Mouse (Mus musculus): Measurements from ENCODE around the gene Abr.

Abr gene

DNA sequence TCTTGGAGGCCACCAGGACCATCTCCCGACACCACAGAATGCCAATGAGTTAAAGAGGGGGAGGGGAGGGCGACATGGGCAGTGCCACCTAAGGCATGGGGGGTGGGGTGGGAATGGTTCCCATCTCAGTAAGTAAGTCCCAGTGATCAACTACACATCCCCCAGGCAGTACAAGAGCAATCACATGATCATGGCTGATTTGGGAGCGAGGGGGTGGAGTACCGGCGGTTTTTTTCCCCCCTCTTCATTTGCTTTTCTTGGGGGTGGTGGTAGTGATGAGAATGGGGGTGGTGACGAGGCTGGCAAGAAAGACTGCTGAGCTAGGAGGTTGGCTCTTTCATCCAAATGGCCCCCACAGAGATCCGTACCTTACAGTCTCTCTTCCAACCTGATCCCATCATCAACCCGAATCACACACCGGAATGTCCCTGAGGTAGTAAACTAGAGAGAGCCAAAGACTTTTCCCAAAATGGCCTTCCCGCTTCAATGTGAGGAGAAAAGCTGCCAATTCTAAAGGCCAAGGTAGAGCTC is 51.8 kb downstream of the Abr start:
- DNase-seq (ENCODE audit: extremely low read depth, low read depth, low spot score) = no peak

DNA sequence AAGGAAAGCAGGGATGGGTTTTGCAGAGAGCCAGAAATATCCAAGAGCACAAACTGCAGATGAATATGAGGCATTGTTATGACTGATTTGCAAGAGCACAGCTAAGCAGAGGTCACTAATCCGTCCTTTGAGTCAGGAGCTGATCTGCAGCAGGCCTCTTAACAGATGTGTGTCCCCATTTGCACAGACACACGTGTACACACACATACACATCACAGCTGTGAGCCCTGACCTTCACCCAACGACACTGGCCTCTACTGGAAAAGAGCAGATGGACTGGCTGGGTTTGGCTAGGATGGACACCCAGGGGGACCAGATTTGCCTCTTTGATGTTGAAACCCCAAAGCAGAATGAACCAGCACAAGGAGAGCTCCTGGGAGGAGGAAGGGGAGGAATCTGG is 52.7 kb downstream of the Abr start:
- DNase-seq (ENCODE audit: extremely low read depth, low read depth, low spot score) = no peak

DNA sequence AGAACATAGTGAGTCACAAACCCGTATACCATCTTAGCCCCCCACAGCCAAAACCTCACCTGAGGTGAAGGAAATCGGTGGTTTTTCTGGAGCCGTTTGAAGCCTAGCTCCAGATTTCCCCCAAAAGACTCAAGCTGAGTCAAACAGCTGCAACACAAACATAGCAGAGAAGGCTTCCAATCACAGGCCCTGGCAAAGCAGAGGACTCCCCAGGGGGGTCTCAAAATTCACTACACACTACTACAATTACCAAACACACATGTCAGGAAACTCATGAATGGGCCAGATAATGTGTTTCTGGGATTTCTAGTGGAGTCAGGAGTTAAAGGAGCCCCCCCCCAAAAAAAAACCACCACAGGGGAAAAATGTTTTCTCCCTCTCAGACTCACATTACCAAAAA is 56.0 kb downstream of the Abr start:
- DNase-seq (ENCODE audit: extremely low read depth, low read depth, low spot score) = no peak

DNA sequence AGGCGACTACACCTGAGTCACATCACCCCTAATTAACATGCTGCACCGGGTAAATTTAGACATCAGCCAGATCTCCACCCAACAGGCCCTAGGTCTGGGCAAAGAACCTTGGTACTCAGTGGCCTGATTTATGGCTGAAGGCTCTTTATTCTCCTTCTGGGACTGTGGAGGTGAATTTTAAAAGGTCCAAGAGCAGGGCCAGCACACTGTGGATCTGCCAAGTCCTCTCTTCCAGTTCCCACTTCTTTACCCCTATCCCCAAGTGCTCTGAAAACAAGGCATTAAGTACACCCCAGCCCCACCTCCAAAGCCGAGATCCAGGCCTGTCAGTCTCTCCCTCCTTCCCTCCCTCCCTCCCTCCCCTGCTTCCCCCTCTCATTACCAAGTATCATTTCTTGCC is 59.5 kb downstream of the Abr start:
- DNase-seq (ENCODE audit: extremely low read depth, low read depth, low spot score) = no peak

DNA sequence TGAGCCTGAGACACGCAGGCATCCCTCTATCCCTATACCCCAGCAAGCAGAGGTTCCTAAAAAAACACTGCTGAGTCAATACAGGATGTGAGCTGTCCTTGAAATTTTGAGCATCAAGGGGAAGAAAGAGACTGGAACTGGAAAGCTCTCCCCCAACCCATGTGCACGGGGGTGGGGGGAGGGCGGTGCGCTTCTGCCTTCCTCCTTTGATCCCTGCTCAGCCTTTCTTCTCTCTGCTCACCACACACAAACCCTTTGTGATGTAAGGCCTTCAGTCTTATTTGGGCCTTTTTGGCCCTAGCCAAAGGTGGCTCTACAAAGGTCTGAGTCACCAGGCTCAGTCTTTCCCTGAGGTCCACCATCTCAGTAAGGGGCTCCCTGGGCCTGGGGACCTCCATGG is 59.9 kb downstream of the Abr start:
- DNase-seq (ENCODE audit: extremely low read depth, low read depth, low spot score) = no peak

DNA sequence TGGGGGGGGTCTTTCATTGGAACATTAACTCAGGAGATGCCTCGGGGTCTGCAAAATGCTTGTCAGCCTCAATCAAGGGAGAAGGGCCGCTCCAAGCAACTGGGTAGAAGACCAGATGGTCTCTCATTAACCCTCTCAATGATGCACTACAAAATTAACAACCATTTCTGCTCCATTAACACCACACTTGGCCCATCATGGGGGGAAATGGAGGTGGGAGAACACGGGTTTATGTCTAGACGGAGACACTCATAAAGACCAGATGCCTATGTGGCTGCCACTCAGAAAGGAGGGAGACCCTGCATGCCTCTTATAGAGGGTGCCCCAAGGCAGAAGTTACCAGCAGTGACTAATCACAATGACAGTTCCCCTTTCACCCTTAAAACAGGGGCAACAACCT is 64.3 kb downstream of the Abr start:
- no peak for DNase-seq (ENCODE audit: extremely low read depth, low read depth, low spot score)

DNA sequence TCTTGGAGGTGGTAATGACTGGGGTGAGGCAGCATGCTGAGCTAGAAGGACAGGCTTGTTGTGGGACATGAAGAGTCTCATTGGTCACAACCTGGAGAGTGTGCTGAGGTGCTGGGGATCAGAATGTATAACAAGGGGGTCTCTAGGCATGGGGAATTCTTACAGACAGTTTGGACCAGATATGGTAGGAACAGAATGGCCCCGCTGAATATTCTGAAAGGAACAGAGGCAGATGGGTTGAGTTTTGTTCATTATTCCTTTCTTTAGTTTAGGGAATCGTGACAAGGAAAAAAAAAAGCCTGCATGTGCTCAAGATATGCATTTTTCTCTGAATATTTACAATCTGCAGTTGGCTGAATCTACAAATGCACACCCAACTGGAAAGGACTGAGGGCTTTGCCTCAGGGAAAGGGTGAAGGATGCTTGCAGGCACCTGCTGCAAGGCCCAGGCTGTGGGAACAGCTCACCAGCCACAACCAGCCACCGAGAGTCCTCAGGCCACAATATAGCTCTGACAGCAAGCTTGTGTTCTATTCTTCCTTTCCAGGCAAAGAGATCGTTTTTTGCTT is 73.9 kb downstream of the Abr start:
- DNase-seq (ENCODE audit: extremely low read depth, low read depth, low spot score) = no peak

DNA sequence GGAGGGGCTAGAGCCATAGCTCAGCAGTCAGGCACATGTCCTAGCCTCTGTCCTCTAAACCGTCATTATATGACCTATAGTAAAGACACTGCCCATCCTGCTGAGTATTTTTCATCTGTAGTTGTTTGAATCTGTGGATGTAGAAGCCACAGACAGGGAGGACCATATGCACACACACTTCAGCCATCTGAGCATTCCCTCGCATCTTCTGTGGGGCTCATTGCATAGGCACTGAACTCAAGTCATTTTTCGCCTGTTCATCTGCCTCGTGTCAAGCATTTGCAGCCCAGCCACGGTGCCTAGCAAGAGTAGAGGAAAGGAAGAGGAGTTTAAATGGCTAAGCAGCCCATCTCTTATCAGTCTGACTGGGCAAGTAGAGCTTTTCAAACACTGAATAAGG is 74.7 kb downstream of the Abr start:
- DNase-seq (ENCODE audit: extremely low read depth, low read depth, low spot score) = no peak

DNA sequence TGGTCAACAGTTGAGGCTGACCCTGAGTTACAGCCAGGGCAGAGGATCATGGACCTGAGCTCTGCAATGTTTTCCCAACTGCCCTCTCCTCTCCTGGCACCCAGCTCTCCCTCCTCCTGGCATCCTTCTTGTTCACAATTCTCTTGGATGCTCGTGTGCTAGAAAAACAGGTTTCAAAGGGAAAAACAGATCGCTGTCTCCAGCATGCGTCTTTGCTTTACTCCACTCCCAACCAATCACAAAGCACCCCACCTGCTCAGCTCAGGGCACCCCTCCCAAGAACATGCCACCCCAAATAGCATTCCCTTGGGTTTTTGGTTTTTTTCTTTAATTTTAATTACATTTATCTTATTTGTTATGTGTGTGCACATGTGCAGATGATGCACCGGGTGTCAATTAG is 75.7 kb downstream of the Abr start:
- no peak for DNase-seq (ENCODE audit: extremely low read depth, low read depth, low spot score)

DNA sequence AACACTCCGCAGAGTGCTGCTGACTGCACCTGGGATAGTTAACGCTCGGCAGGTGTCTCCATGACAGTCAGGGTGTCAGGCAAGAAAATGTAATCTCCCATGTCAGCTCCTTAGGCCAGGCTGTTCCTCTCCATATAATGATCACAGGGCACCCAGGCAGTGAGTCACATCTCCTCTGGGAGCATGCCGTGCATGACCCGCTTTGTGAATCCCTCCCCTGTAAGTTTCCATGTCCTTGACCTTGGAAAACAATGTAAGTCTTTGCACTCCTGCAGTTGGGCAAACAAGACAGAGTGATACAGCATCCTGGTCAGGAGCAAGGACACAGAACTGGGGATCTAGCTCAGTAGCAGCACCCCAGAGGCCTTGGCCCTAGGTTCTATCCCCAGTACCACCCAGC is 78.8 kb downstream of the Abr start:
- no peak for DNase-seq (ENCODE audit: extremely low read depth, low read depth, low spot score)

DNA sequence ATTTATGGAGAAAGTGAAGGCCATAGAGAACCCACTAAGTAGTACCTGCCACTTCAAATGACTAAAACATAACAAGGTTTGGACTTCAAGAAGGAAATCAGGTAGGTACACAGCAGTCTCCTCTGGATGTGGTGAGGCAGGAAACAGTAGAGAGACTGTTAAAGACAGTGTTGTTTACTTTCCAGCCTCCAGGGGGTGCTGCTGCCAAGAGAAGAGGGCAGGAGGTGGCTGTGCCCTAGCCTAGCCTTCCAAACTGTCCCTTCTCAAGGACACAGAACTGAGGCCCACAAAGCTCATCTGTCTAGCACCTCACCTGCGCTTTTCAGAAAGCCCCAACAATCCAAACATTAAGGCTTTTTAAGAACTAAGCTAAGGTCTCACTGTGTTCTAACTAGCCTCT is 81.1 kb downstream of the Abr start:
- no peak for DNase-seq (ENCODE audit: extremely low read depth, low read depth, low spot score)

DNA sequence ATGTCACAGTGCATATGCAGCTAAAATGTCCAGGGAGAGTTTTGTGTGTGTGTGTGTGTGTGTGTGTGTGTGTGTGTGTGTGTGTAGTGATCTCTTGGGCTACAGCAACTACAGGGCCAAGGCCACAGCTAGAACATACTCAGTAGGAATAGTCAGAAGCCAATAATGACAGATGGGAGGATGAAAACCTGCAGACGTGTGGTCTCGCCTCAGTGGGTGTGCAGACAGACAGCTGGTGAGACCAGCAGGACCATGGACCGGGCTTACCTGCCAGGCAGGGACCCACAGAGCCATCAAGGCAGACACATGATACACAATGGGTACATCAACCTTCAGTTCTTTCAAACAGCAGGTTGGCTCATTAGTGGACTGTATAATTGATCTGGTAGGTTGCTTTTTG is 84.7 kb downstream of the Abr start:
- no peak for DNase-seq (ENCODE audit: extremely low read depth, low read depth, low spot score)

DNA sequence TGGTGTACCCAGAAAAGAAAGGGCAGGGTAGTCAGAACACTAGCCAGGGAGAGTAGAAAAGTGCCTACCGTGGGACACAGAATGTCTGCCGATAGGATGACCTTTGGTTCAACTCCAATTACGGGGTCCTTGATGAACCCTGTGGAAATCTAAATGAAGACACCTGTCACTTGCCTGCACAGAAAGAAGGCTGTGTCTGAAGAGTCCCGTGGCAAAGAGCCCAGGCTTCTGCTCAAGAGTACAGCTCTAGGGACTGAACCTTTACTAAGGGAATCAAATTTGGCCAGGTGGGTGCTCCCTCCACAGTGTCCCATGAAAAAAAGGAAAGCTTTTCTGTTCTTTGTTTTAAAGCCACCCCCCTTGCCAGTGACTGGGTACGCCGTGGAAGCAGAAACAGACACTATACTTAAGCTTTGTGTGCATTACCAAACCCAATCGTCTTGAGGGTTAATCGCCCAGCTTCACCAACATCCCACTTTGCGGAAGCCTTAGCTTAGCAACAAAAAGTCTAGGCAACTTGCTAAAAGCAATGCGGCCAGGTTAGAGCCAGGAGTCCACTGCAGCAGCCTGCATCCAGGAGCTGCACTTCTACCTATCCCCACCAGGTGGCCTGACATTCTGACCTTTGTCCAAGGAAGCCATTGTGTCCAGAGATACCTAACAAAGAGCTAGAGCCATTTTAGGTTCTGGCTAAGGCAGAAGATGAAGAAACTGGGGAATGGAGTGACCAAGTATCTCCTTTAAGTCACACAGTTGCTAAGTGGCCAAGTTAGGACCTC is 85.3 kb downstream of the Abr start:
- DNase-seq (ENCODE audit: extremely low read depth, low read depth, low spot score) = no peak

DNA sequence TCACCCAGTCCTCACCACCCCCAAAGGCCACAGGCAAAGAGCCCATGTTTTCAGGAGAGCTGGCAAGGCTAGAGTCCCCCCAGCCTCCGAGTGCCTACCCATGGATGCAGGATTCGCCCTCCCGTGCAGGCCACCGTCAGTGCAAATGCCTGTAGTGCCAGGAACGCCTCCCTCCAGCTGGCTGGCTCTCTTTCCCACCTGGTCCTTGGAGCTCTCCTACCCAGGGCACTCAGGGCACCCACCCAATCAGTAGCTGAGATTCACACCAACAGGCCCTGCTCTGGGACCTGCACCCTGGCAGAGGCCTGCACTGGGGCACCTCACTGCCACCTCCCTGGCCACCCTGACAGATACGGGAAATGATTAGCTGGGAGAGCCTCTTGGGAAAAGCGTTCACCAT is 90.1 kb downstream of the Abr start:
- no peak for DNase-seq (ENCODE audit: extremely low read depth, low read depth, low spot score)

DNA sequence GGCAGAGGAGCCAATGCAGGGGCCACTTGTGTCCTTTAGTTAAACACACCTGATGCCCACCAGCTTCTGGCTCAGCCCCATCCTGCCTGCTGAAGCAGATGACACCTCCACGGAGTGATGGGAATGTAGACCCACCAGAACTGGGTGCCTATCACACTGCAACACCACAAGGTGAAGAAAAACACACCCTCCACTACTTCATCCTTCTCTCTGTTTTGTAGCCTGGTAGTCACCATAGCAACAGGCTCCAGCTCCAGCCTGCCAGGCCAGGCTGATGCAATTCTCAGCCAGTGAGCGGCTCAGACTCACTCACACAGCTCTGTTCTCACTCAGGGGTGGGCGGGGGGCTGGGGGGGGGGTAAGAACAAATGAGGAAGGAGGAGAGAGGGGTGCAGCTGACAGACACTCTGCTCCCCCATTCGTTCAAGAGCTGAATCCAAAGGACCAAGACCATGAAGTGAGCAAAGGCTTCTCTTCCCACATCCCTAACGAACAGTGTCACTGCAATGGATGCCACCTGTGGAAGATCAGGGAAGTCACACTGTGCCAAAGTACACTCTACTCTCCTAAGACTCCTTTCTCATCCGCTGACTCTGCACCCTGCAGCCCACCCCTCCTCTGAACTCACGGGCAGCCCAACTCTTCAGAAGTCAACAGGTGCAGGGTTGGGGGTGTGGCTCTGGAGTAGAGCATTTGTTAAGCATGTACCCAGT is 91.0 kb downstream of the Abr start:
- DNase-seq (ENCODE audit: extremely low read depth, low read depth, low spot score) = no peak

DNA sequence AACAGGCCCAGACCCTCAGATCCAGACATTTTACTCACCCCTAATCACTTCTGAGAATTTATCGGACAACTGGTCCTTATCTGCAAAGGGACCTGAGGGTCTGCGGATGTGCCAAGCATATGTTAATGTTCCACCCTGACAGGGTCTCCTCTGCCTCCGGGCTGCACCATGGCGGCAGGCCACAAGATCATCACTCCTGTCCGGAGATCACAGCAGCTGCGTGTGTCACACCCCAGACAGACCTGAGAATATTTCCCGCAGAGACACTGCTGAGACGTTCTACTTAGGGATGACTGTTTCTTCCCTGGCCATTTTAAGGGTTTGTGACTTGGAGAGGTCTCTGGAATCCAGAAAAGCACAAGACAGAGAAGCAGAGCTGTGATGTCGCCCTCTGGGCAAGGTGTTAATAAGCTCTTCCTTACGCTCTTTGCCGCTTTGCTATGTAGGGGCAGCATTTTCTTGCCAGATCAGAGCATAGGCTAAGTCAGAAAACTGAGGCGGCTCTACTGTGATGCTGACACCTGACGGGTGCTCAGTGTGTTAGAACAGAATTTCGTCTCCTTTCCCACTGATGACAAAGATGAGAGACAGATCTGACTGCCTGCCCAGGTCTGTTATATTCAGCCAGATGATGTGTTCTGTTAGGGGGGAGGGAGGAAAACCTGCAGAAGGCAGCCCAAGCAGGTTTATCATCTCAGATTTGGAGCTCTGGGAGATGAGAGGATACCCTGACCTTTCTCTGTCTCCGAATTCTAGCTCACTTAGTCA is 91.8 kb downstream of the Abr start:
- no peak for DNase-seq (ENCODE audit: extremely low read depth, low read depth, low spot score)

DNA sequence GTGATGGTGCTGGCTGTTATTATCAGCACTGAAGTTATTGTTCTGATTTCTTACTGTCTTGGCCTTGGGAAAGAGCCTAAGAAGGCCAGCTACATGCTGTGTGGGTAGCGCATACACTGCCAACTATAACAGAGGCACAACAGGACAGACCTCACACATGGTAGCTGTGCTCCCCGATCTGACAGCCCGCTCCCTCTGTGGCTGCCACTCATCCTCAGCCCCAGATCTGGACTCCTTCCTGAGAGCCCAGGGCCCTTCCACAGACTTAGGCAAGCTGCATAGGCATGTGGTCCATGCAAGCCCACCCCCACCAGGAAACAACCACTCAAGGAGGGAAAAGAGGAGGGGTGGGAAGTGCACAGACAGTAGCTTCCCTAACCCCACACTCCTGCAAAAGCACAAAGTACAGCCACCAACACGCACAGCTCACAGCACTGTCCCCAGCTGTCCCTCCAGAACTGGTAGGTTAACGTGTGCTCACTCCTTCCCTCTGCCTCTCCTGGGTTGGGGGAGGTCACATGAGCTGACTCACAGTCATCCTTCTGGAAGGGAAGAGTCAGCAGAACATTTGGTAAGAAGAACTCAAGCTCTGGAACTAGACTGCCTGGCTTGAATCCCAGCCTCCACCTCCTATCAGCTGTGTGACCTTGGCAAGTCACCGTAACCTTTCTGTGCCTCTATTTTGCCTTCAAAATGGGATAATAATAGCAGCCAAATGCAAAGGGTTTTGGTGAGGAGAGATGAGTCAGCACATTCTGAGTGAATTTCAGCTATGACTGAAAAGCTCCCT is 92.6 kb downstream of the Abr start:
- DNase-seq (ENCODE audit: extremely low read depth, low read depth, low spot score) = no peak

DNA sequence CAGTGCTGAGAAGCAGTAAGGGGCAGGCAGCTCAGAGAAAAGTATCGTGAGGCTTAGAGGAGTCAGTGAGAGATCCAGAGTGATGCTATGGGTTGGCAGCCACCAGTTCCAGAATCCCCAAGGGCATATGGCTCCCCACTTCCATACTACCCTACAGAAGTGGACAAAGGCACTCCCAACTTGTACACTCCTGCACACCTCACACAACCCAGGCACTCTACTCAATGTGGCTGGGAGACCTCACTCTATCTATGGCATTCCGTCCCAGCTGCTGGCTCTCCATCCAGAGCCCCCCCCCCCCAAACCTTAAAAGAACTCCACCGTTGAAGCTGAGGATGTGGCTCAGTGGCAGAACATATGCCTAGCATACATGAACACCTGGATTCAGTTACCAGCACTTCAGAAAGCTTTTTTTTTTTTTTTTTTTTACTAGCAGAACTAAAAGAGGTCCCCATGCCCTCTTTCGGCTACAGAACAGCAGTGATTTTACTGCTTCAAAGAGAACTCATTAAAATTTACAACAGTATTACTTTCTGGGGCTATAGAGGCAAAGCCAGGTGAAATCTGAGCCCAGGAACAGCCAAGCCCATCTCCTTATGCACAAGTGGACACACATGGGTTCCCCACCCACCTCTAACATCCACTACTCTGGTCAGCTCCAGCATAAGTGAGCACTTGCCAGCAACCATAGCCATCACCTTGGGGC is 96.3 kb downstream of the Abr start:
- DNase-seq (ENCODE audit: extremely low read depth, low read depth, low spot score) = no peak

DNA sequence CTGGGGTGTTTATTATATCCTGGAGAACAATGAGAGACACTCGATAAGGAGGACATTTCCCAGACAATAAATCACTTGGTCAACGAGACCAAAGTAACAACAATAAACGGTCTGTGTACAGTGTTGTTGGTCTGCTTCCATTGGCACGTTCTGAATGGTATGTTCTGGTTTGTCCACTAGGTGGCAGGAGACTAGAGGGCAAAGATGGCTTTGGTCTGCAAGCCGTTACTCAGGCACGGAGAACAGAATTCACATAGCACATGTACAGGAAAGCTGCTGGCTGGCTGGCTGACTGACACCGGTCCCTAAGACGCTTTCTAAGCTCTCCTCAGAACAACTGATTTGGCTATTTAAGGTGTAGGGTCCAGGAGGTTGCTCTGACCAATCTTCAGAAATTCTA is 97.2 kb downstream of the Abr start:
- DNase-seq (ENCODE audit: extremely low read depth, low read depth, low spot score) = no peak

DNA sequence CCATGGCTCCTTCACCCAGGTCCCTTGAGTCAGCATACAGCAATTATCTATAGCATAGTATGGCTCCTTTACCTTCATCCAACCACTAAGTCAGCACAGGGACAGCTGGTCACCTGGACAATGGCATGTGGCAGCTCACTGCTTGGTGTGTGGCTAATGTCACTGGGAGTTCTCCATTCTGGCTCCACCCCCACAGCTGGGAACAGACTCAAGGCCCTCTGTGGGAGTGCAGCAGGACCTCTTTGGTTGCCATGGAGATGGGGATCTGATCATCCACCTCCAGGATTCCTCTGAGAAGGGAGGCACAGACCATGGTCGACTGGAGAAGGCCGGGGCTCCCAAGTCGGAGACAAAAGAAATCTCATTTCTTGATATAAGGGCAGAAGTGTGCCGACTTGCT is 98.8 kb downstream of the Abr start:
- DNase-seq (ENCODE audit: extremely low read depth, low read depth, low spot score) = no peak
